Mouse (Mus musculus): ENCODE data around the gene Adamts2. TPM values are rescaled to one million over a fixed set of nuclear protein-coding genes. Genes with fewer than 3 reads are reported as not detected.

Adamts2 gene
- total and polyA plus RNA-seq, 2 experiments from 2014 or later, result 4.9 to 12.7 TPM

DNA sequence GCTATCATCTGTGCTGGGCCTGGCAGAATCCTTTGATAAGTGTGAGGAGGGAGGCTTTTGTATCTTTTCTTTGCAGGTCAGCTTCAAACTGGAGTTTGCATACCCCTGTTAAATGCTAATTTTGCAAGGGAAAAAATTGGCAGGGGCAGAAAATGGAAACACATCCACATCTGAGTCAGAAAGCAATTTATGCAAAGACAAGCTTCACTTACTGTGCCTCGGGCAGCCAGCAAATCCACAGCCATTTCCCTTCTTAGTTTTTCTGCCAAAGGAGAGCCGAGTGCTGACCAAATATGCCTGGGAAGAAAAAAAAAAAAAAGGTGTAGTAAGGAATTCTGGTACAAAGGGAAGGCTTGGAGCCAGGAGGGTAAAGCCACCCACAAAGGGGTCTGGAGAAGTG is 224.3 kb downstream of the Adamts2 start:
- no peak for DNase-seq (ENCODE audit: low spot score)
- peak overlapping the region; percentile 71 for H3K4me2 ChIP-seq (ENCODE audit: low read depth, low read length, poor library complexity, severe bottlenecking)
- ATAC-seq (ENCODE audit: low FRiP score), result no peak
- 0 out of 2 replicates have a peak overlapping the region, but pooled peaks have one; percentile 91 for H3K9ac ChIP-seq (replicated peaks; ENCODE audit: low read length, poor library complexity, severe bottlenecking)
- H3K9me3 ChIP-seq (ENCODE audit: low read length), result no peaks in the 10 kb centered on the region
- H3K36me3 ChIP-seq (ENCODE audit: insufficient read depth, low read length), result peaks cover 23% of the 10 kb centered on the region
- no peak overlapping the region for H3K27ac ChIP-seq (ENCODE audit: low read depth, low read length)
- H3K4me3 ChIP-seq (ENCODE audit: low read depth, low read length), result peak overlapping the region; percentile 75
- WGBS, result 33% methylated on average over 2 of the region's 2 CpGs
- TF ChIP-seq CTCF (IDR thresholded peaks at IDR 0.05), result no peak
- peaks cover 7% of the 10 kb centered on the region; the same call in 1 of the 2 replicates for H3K4me1 ChIP-seq (ENCODE audit: insufficient read depth, low read length)
- no peaks in the 10 kb centered on the region for H3K27me3 ChIP-seq (ENCODE audit: insufficient read depth, low read length)

DNA sequence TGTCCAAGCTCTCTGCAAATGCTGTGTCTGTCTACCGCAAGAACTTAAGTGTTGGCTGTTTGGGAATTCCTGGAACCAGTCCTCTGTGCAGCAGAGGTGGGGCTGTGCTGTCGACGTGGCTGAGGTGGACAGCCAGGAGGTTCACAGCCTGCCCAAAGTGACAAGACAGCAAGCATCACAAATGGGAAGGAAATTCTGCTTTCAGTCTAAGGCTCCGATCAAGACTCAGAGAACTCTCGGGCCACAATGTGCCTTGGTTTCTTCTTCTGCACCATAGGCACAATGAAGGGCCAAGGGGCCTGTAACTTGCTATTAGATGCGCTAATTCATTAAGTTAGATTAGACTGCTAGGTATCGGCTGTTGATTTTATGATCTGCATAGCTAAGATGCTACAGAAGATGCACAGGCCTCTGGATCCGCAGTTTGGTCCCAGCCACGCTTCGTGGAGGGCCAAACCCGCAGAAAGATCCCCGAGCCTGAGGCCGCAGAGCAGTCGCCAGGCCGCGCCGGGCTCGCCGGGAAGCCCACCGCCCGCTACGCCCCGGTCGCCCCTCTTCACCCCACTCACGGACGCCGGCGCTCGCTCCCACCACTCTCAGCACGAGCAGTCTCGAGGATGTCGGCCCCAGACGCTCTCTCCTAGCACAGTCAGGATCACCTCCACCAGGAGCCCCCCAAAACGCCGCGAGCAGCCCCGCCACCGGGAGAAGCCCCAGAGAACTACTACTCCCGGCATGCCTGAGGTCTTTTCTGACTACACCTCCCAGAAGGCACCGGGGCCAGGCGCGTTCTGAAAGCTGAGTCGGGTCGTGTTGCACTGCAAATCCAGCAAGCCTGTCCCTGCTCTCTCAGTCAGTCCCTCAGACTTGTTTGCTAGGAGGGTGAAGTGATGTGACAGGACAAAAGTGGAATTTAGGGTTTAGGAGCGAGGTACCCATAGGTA is 225.4 kb downstream of the Adamts2 start, which contains the start of gene Zfp354c:
Zfp354c (minus strand) TSS at position 715 of the 944 bp plus-strand sequence.
- Histone ChIP-seq H3K27ac (ENCODE audit: low read depth, low read length) (peak within 1 kb of the TSS; percentile 84), H3K9ac (replicated peaks; ENCODE audit: low read length, poor library complexity, severe bottlenecking) (peak within 1 kb of the TSS; percentile 91), H3K9me3 (ENCODE audit: low read length) (no peaks in the 10 kb centered on the region), H3K4me1 (ENCODE audit: insufficient read depth, low read length) (peaks cover 7% of the 10 kb centered on the region; the same call in 1 of the 2 replicates), H3K4me2 (ENCODE audit: low read depth, low read length, poor library complexity, severe bottlenecking) (peak within 1 kb of the TSS; percentile 71), H3K36me3 (ENCODE audit: insufficient read depth, low read length) (peaks cover 17% of the 10 kb centered on the region), H3K27me3 (ENCODE audit: insufficient read depth, low read length) (no peaks in the 10 kb centered on the region), H3K4me3 (ENCODE audit: low read depth, low read length) (peak within 1 kb of the TSS; percentile 75)
- peak; percentile 6; the same call in 1 of the 2 replicates for TF ChIP-seq CTCF (IDR thresholded peaks at IDR 0.05)
- WGBS, result 1% methylated on average over 43 of the region's 45 CpGs
- DNase-seq (ENCODE audit: low spot score) (peak; percentile 90), ATAC-seq (ENCODE audit: low FRiP score) (peak; percentile 97)

DNA sequence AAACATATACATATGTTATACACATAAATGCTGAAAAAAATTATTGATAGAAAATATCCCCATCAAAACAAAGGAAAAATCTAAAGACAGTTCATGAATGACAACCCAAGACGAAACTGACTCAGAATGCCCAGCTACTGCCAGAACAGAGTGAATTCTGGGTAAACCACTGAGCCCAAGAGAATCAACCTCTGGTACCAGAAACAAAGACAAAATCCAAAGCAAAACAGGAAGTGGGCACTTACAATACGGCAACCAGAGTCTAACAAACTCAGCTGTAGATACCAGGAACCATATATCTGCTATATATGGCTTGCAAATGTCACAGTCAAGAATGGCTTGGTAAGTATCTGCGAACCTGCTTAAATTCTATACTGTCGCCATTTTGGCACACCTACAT is 233.8 kb downstream of the Adamts2 start:
- no peak for DNase-seq (ENCODE audit: low spot score)
- no peak overlapping the region for H3K4me3 ChIP-seq (ENCODE audit: low read depth, low read length)
- no peaks in the 10 kb centered on the region for H3K9me3 ChIP-seq (ENCODE audit: low read length)
- H3K27ac ChIP-seq (ENCODE audit: low read depth, low read length), result no peak overlapping the region
- peaks cover 9% of the 10 kb centered on the region for H3K36me3 ChIP-seq (ENCODE audit: insufficient read depth, low read length)
- peaks cover 4% of the 10 kb centered on the region; the same call in 1 of the 2 replicates for H3K4me1 ChIP-seq (ENCODE audit: insufficient read depth, low read length)
- ATAC-seq (ENCODE audit: low FRiP score), result no peak
- H3K27me3 ChIP-seq (ENCODE audit: insufficient read depth, low read length), result no peaks in the 10 kb centered on the region
- H3K9ac ChIP-seq (replicated peaks; ENCODE audit: low read length, poor library complexity, severe bottlenecking), result no peak overlapping the region
- no peak for TF ChIP-seq CTCF (IDR thresholded peaks at IDR 0.05)
- H3K4me2 ChIP-seq (ENCODE audit: low read depth, low read length, poor library complexity, severe bottlenecking), result no peak overlapping the region
- WGBS, result 82% methylated on average over 4 of the region's 4 CpGs

DNA sequence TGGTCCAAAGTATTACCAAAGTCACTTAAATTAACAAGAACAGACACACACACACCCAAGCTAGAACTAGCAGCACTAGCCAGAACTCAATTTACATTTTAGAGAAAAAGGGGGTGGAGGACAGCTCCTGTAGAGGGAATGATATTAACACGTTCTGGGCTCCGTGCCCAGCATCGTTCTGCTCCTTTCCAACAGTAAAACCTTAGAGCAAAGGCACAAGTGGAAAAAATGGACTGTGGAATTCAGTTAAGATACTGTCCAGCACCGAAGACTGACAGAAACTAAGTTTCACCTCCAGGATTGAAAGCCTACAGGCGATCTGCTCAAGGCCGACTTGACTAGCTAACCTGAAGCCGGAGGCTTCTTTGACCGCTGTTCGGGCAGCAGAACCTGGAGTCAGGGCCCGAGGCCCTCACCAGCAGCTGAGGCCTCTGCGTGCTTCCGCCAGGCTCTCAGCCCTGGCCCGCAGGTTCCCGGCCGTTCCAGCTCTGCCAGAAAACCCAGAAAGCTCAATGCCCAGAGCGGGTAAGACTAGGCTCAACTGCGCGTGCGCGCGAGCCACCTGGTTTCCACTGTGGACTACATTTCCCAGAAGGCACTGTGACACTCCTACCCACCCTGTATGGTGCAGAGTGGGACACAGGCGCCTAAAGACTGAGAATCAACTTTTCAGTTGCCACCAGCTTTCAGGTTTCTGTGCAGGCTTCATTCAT is 239.3 kb downstream of the Adamts2 start, which contains the start of gene Zfp879:
Zfp879 (minus strand) TSS at position 530 of the 713 bp plus-strand sequence.
- DNase-seq (ENCODE audit: low spot score) (peak; percentile 97), ATAC-seq (ENCODE audit: low FRiP score) (peak; percentile 91)
- WGBS, result 21% methylated on average over 22 of the region's 22 CpGs
- H3K4me3 ChIP-seq (ENCODE audit: low read depth, low read length), result peak within 1 kb of the TSS; percentile 43
- no peaks in the 10 kb centered on the region for H3K36me3 ChIP-seq (ENCODE audit: insufficient read depth, low read length)
- no peak for TF ChIP-seq CTCF (IDR thresholded peaks at IDR 0.05)
- no peaks in the 10 kb centered on the region for H3K27me3 ChIP-seq (ENCODE audit: insufficient read depth, low read length)
- peaks cover 4% of the 10 kb centered on the region; the same call in 1 of the 2 replicates for H3K4me1 ChIP-seq (ENCODE audit: insufficient read depth, low read length)
- peak within 1 kb of the TSS; percentile 61 for H3K9ac ChIP-seq (replicated peaks; ENCODE audit: low read length, poor library complexity, severe bottlenecking)
- H3K9me3 ChIP-seq (ENCODE audit: low read length), result no peaks in the 10 kb centered on the region
- peak within 1 kb of the TSS; percentile 33; the same call in 1 of the 2 replicates for H3K27ac ChIP-seq (ENCODE audit: low read depth, low read length)
- H3K4me2 ChIP-seq (ENCODE audit: low read depth, low read length, poor library complexity, severe bottlenecking), result peak within 1 kb of the TSS; percentile 61

DNA sequence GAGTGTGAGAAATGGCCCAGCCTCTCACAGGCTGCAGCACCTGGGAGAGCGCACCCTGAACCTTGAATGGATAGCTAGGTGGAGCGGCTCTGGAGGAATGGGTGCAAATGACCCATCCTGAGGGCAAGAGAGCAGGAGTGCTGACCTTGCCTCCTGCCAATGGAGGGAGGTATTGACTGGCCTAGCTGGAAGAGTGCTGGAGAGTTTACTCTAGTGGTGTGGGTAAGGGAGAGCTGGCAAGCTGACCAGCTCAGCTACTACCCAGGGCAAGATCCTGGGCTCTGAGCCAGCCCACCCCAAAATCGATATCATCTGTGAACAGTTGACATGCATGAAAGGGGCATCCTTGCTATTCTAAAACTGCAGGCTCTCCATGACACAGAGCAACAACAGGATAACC is 244.1 kb downstream of the Adamts2 start:
- Histone ChIP-seq H3K4me1 (ENCODE audit: insufficient read depth, low read length) (peaks cover 6% of the 10 kb centered on the region; the same call in 1 of the 2 replicates), H3K9me3 (ENCODE audit: low read length) (no peaks in the 10 kb centered on the region), H3K36me3 (ENCODE audit: insufficient read depth, low read length) (no peaks in the 10 kb centered on the region), H3K27ac (ENCODE audit: low read depth, low read length) (no peak overlapping the region), H3K27me3 (ENCODE audit: insufficient read depth, low read length) (peaks cover 26% of the 10 kb centered on the region), H3K4me3 (ENCODE audit: low read depth, low read length) (no peak overlapping the region), H3K4me2 (ENCODE audit: low read depth, low read length, poor library complexity, severe bottlenecking) (no peak overlapping the region), H3K9ac (replicated peaks; ENCODE audit: low read length, poor library complexity, severe bottlenecking) (no peak overlapping the region)
- ATAC-seq (ENCODE audit: low FRiP score), result no peak
- TF ChIP-seq CTCF (IDR thresholded peaks at IDR 0.05), result no peak
- no peak for DNase-seq (ENCODE audit: low spot score)
- WGBS, result 91% methylated on average over 3 of the region's 3 CpGs
